Mouse (Mus musculus) midbrain, embryonic 15.5 days (tissue): ENCODE results near the gene Sh3bp1. TPM values are rescaled to one million over a fixed set of nuclear protein-coding genes. Genes with fewer than 3 reads are reported as not detected.

Experiments
- ATAC-seq: fragments of 200-750 bp; cut with Nextera tagmentation; replicated peaks from 2 replicates; pipeline ENCODE4 v1.8.0; 2017; ENCODE audit warnings: moderate TSS enrichment
- H3K27ac ChIP-seq: fragments of 300-500 bp; sonication (generic); 2 replicates; pipeline ENCODE4 v1.5.1; 2015; ENCODE audit warnings: mild to moderate bottlenecking, inconsistent platforms
- H3K27me3 ChIP-seq: fragments of 300-500 bp; sonication (generic); replicated peaks from 2 replicates; pipeline ENCODE4 v1.6.1; 2015; ENCODE audit warnings: inconsistent platforms
- H3K36me3 ChIP-seq: fragments of 300-500 bp; sonication (generic); replicated peaks from 2 replicates; pipeline ENCODE4 v1.6.1; 2015; ENCODE audit warnings: inconsistent platforms
- H3K4me1 ChIP-seq: fragments of 300-500 bp; sonication (generic); 2 replicates; pipeline ENCODE4 v1.6.1; 2015; ENCODE audit warnings: inconsistent platforms
- H3K4me2 ChIP-seq: fragments of 300-500 bp; sonication (generic); 2 replicates; pipeline ENCODE4 v1.6.1; 2015; ENCODE audit warnings: inconsistent platforms, mild to moderate bottlenecking, moderate library complexity
- H3K4me3 ChIP-seq: fragments of 300-500 bp; sonication (generic); 2 replicates; pipeline ENCODE4 v1.5.1; 2015; ENCODE audit warnings: mild to moderate bottlenecking, inconsistent platforms
- H3K9ac ChIP-seq: fragments of 300-500 bp; sonication (generic); 2 replicates; pipeline ENCODE4 v1.6.1; 2015; ENCODE audit warnings: mild to moderate bottlenecking, inconsistent platforms
- H3K9me3 ChIP-seq: fragments of 300-500 bp; sonication (generic); 2 replicates; pipeline ENCODE4 v1.6.1; 2016; ENCODE audit warnings: inconsistent platforms
- WGBS: fragments of 180-500 bp; shearing (Covaris S2); methylation state at CpG from one replicate; pipeline ENCODE4 v1.1.7; 2015; ENCODE audit warnings: mixed read lengths; 5-methylcytosine and 5-hydroxymethylcytosine counted together
- polyA plus RNA-seq: library from polyadenylated mRNA; unstranded; fragments of >200 nt; fragmentation: Nextera tagmentation; extraction: Ambion mirVana; gene quantifications from 2 replicates; pipeline ENCODE4 v1.2.1, GENCODE M21; 2015

The Sh3bp1 gene
- polyA plus RNA-seq: 3.6 and 4.2 TPM in 2 replicates

- Histone ChIP-seq H3K4me3 (peak within 1 kb of the TSS; percentile 49), H3K27me3 (peaks cover 28% of the 10 kb centered on the region), H3K9me3 (no peaks in the 10 kb centered on the region), H3K9ac (peak within 1 kb of the TSS; percentile 58), H3K36me3 (no peaks in the 10 kb centered on the region), H3K4me2 (peak within 1 kb of the TSS; percentile 97), H3K4me1 (peaks cover 18% of the 10 kb centered on the region), H3K27ac (no peak within 1 kb of the TSS)
- 2% methylated on average over 47 of the region's 47 CpGs for WGBS
- ATAC-seq: no peak; the same call in 1 of the 2 replicates
Measured at GRCm38 (mm10) chr15:78899740-78900584, at the start of gene Sh3bp1. Gene Sh3bp1 (plus strand): TSS chr15:78899768.

- peaks cover 6% of the 10 kb centered on the region; the same call in 1 of the 2 replicates for H3K4me1 ChIP-seq
- H3K27me3 ChIP-seq: no peaks in the 10 kb centered on the region; the same call in 1 of the 2 replicates
- H3K9me3 ChIP-seq: no peaks in the 10 kb centered on the region
- no peaks in the 10 kb centered on the region for H3K36me3 ChIP-seq
- no peak overlapping the region for H3K4me3 ChIP-seq
- H3K4me2 ChIP-seq: no peak overlapping the region
- ATAC-seq: no peak
- WGBS: 66% methylated on average over 14 of the region's 15 CpGs
- H3K27ac ChIP-seq: no peak overlapping the region
- no peak overlapping the region for H3K9ac ChIP-seq
Measured at GRCm38 (mm10) chr15:78850059-78850824, 49.3 kb upstream of the Sh3bp1 start.

GRCm38 (mm10) chr15:78850944-78851343 is 48.6 kb upstream of the Sh3bp1 start:
- Histone ChIP-seq H3K9me3 (no peaks in the 10 kb centered on the region), H3K36me3 (no peaks in the 10 kb centered on the region), H3K27me3 (no peaks in the 10 kb centered on the region; the same call in 1 of the 2 replicates), H3K4me1 (0 out of 2 replicates have a peak, but pooled peaks cover 3% of the 10 kb centered on the region), H3K4me3 (no peak overlapping the region), H3K9ac (no peak overlapping the region), H3K4me2 (no peak overlapping the region), H3K27ac (no peak overlapping the region)
- ATAC-seq: no peak
- 81% methylated on average over 6 of the region's 6 CpGs for whole genome bisulfite sequencing

- H3K4me2 ChIP-seq: no peak overlapping the region
- no peaks in the 10 kb centered on the region for H3K36me3 ChIP-seq
- H3K27me3 ChIP-seq: no peaks in the 10 kb centered on the region; the same call in 1 of the 2 replicates
- 16% methylated on average over 13 of the region's 13 CpGs for WGBS
- peak; percentile 72 for ATAC-seq
- H3K4me3 ChIP-seq: no peak overlapping the region
- 0 out of 2 replicates have a peak, but pooled peaks cover 3% of the 10 kb centered on the region for H3K4me1 ChIP-seq
- no peak overlapping the region; the same call in 1 of the 2 replicates for H3K9ac ChIP-seq
- H3K9me3 ChIP-seq: no peaks in the 10 kb centered on the region
- H3K27ac ChIP-seq: no peak overlapping the region
Measured at GRCm38 (mm10) chr15:78851505-78852153, 47.9 kb upstream of the Sh3bp1 start.

- Histone ChIP-seq H3K4me2 (no peak within 1 kb of the TSS), H3K27me3 (no peaks in the 10 kb centered on the region), H3K9ac (no peak within 1 kb of the TSS), H3K27ac (no peak within 1 kb of the TSS), H3K4me1 (0 out of 2 replicates have a peak, but pooled peaks cover 3% of the 10 kb centered on the region), H3K36me3 (no peaks in the 10 kb centered on the region), H3K9me3 (no peaks in the 10 kb centered on the region), H3K4me3 (no peak within 1 kb of the TSS)
- 72% methylated on average over 8 of the region's 8 CpGs for WGBS
- no peak for ATAC-seq
Measured at GRCm38 (mm10) chr15:78855303-78855965, 44.1 kb upstream of the Sh3bp1 start, which contains the start of gene Lgals2. Gene Lgals2 (minus strand): TSS chr15:78855529.

GRCm38 (mm10) chr15:78857009-78857408 is 42.6 kb upstream of the Sh3bp1 start:
- Histone ChIP-seq H3K9me3 (no peaks in the 10 kb centered on the region), H3K36me3 (no peaks in the 10 kb centered on the region), H3K4me3 (no peak overlapping the region), H3K9ac (no peak overlapping the region), H3K27ac (no peak overlapping the region), H3K4me2 (no peak overlapping the region), H3K27me3 (no peaks in the 10 kb centered on the region), H3K4me1 (no peaks in the 10 kb centered on the region)
- ATAC-seq: no peak
- 82% methylated on average over 7 of the region's 7 CpGs for WGBS

GRCm38 (mm10) chr15:78859311-78859710 is 40.3 kb upstream of the Sh3bp1 start:
- H3K4me1 ChIP-seq: no peaks in the 10 kb centered on the region
- H3K27ac ChIP-seq: no peak overlapping the region
- no peak for ATAC-seq
- WGBS: 83% methylated on average over 4 of the region's 4 CpGs
- no peaks in the 10 kb centered on the region for H3K36me3 ChIP-seq
- no peak overlapping the region for H3K4me3 ChIP-seq
- H3K27me3 ChIP-seq: no peaks in the 10 kb centered on the region
- no peaks in the 10 kb centered on the region for H3K9me3 ChIP-seq
- no peak overlapping the region for H3K4me2 ChIP-seq
- no peak overlapping the region for H3K9ac ChIP-seq

- WGBS: 78% methylated on average over 6 of the region's 6 CpGs
- no peaks in the 10 kb centered on the region for H3K4me1 ChIP-seq
- H3K27ac ChIP-seq: no peak overlapping the region
Measured at GRCm38 (mm10) chr15:78859714-78860113, 39.9 kb upstream of the Sh3bp1 start.

GRCm38 (mm10) chr15:78862280-78862679 is 37.3 kb upstream of the Sh3bp1 start:
- ATAC-seq: no peak
- Histone ChIP-seq H3K27me3 (no peaks in the 10 kb centered on the region), H3K27ac (no peak overlapping the region), H3K36me3 (no peaks in the 10 kb centered on the region), H3K4me2 (no peak overlapping the region), H3K9me3 (no peaks in the 10 kb centered on the region), H3K9ac (no peak overlapping the region), H3K4me1 (no peaks in the 10 kb centered on the region), H3K4me3 (no peak overlapping the region)
- WGBS: 81% methylated on average over 5 of the region's 5 CpGs

More at GRCm38 (mm10) chr15:78859714-78860113, 39.9 kb upstream of the Sh3bp1 start:
- H3K27me3 ChIP-seq: no peaks in the 10 kb centered on the region
- no peaks in the 10 kb centered on the region for H3K9me3 ChIP-seq
- H3K9ac ChIP-seq: no peak overlapping the region
- no peak overlapping the region for H3K4me2 ChIP-seq
- no peak overlapping the region for H3K4me3 ChIP-seq
- no peaks in the 10 kb centered on the region for H3K36me3 ChIP-seq
- no peak for ATAC-seq

- WGBS: 73% methylated on average over 2 of the region's 2 CpGs
- Histone ChIP-seq H3K36me3 (no peaks in the 10 kb centered on the region), H3K9me3 (no peaks in the 10 kb centered on the region), H3K9ac (no peak overlapping the region), H3K27me3 (no peaks in the 10 kb centered on the region), H3K4me1 (no peaks in the 10 kb centered on the region), H3K27ac (no peak overlapping the region), H3K4me3 (no peak overlapping the region), H3K4me2 (no peak overlapping the region)
- no peak for ATAC-seq
Measured at GRCm38 (mm10) chr15:78863154-78863553, 36.4 kb upstream of the Sh3bp1 start.

GRCm38 (mm10) chr15:78863852-78864253 is 35.7 kb upstream of the Sh3bp1 start:
- no peak overlapping the region for H3K27ac ChIP-seq
- H3K9me3 ChIP-seq: no peaks in the 10 kb centered on the region
- H3K4me1 ChIP-seq: no peaks in the 10 kb centered on the region
- no peak overlapping the region for H3K4me3 ChIP-seq
- 55% methylated on average over 13 of the region's 13 CpGs for WGBS
- H3K9ac ChIP-seq: no peak overlapping the region
- no peaks in the 10 kb centered on the region for H3K27me3 ChIP-seq
- no peaks in the 10 kb centered on the region for H3K36me3 ChIP-seq
- no peak for ATAC-seq
- no peak overlapping the region for H3K4me2 ChIP-seq
